ENCODE assay signal across 8 mouse cellular contexts in genomic region chr3:67429999-67430380, GRCm38 (mm10). TPM values are rescaled to one million over a fixed set of nuclear protein-coding genes. Genes with fewer than 3 reads are reported as not detected.
DNase-seq lines count a peak whose midpoint lies in the region; ATAC-seq and TF ChIP-seq lines count a peak whose summit lies in the region.

Gene Gfm1 (plus strand): TSS chr3:67430096.

- H3K27me3 ChIP-seq in embryonic facial prominence, embryonic 15.5 days = no peaks in the 10 kb centered on the region
- no peaks in the 10 kb centered on the region for H3K27me3 ChIP-seq in limb, embryonic 14.5 days (ENCODE audit: control insufficient read depth, insufficient read depth, low read length)
- H3K27me3 ChIP-seq in midbrain, postnatal 0 days (ENCODE audit: insufficient read depth, low read length) = no peaks in the 10 kb centered on the region

- ATAC-seq in embryonic facial prominence, embryonic 15.5 days (ENCODE audit: insufficient number of reproducible peaks, low FRiP score, low TSS enrichment, low read depth) = peak; percentile 90
- ATAC-seq in limb, embryonic 14.5 days (ENCODE audit: low FRiP score, low read depth) = peak; percentile 92
- ATAC-seq in midbrain, postnatal 0 days (ENCODE audit: low FRiP score) = peak; percentile 96

- TF ChIP-seq POLR2A in bone marrow, adult 2 months (IDR thresholded peaks at IDR 0.05; ENCODE audit: borderline replicate concordance, control insufficient read depth, low read depth, low read length) = peak; percentile 53; the same call in 1 of the 2 replicates
- TF ChIP-seq POLR2A in limb, embryonic 14.5 days (IDR thresholded peaks at IDR 0.05; ENCODE audit: borderline replicate concordance, extremely low read depth, insufficient read depth, insufficient read length) = no peak

- peak; percentile 90 for DNase-seq in 416B (ENCODE audit: low read depth)
- peak; percentile 89 for DNase-seq in heart, adult 8-10 months (ENCODE audit: low spot score)
- DNase-seq in kidney, adult 9 months = peak; percentile 88
- peak; percentile 65 for DNase-seq in limb, embryonic 14.5 days (ENCODE audit: low spot score)
- peak; percentile 93 for DNase-seq in midbrain, postnatal 0 days (ENCODE audit: low spot score)
- peak; percentile 67 to 80 for DNase-seq in spleen, postnatal 14 days (ENCODE audit: low spot score in 2 of 2)

- peak within 1 kb of the TSS; percentile 71 for H3K4me2 ChIP-seq in embryonic facial prominence, embryonic 15.5 days (replicated peaks)
- H3K4me2 ChIP-seq in limb, embryonic 14.5 days (replicated peaks; ENCODE audit: low read depth, low read length, severe bottlenecking) = peak within 1 kb of the TSS; percentile 64
- H3K4me2 ChIP-seq in midbrain, postnatal 0 days (ENCODE audit: low read depth, low read length, poor library complexity, severe bottlenecking) = peak within 1 kb of the TSS; percentile 92

- peaks cover 32% of the 10 kb centered on the region for H3K36me3 ChIP-seq in embryonic facial prominence, embryonic 15.5 days
- H3K36me3 ChIP-seq in limb, embryonic 14.5 days (ENCODE audit: control insufficient read depth, insufficient read depth, low read length) = peaks cover 27% of the 10 kb centered on the region
- peaks cover 22% of the 10 kb centered on the region for H3K36me3 ChIP-seq in midbrain, postnatal 0 days (ENCODE audit: insufficient read depth, low read length)

- H3K4me3 ChIP-seq in bone marrow, adult 2 months (replicated peaks; ENCODE audit: control insufficient read depth, low read depth, low read length) = peak within 1 kb of the TSS; percentile 78
- peak within 1 kb of the TSS; percentile 83 for H3K4me3 ChIP-seq in embryonic facial prominence, embryonic 15.5 days (replicated peaks)
- H3K4me3 ChIP-seq in limb, embryonic 14.5 days (replicated peaks; ENCODE audit: low read length) = peak within 1 kb of the TSS; percentile 63
- H3K4me3 ChIP-seq in midbrain, postnatal 0 days (ENCODE audit: low read depth, low read length) = peak within 1 kb of the TSS; percentile 99

- no peak within 1 kb of the TSS; the same call in 1 of the 2 replicates for H3K27ac ChIP-seq in bone marrow, adult 2 months (ENCODE audit: control insufficient read depth, insufficient read depth, low read depth, low read length, poor library complexity)
- H3K27ac ChIP-seq in embryonic facial prominence, embryonic 15.5 days (replicated peaks) = no peak within 1 kb of the TSS
- H3K27ac ChIP-seq in limb, embryonic 14.5 days (replicated peaks; ENCODE audit: low read depth, low read length) = no peak within 1 kb of the TSS
- H3K27ac ChIP-seq in midbrain, postnatal 0 days (ENCODE audit: low read depth, low read length) = peak within 1 kb of the TSS; percentile 65

- peak; percentile 98 for TF ChIP-seq CTCF in bone marrow, adult 2 months (IDR thresholded peaks at IDR 0.05; ENCODE audit: control insufficient read depth, insufficient read depth, low read length)
- peak; percentile 94 for TF ChIP-seq CTCF in midbrain, postnatal 0 days (IDR thresholded peaks at IDR 0.05)

- peaks cover 2% of the 10 kb centered on the region for H3K4me1 ChIP-seq in bone marrow, adult 2 months (ENCODE audit: control insufficient read depth, insufficient read depth, low read length)
- peaks cover 9% of the 10 kb centered on the region for H3K4me1 ChIP-seq in embryonic facial prominence, embryonic 15.5 days
- peaks cover 4% of the 10 kb centered on the region; the same call in 1 of the 2 replicates for H3K4me1 ChIP-seq in limb, embryonic 14.5 days (ENCODE audit: control insufficient read depth, insufficient read depth, low read length)
- H3K4me1 ChIP-seq in midbrain, postnatal 0 days (ENCODE audit: insufficient read depth, low read length) = no peaks in the 10 kb centered on the region

- 0 out of 2 replicates have a peak, but pooled peaks cover 8% of the 10 kb centered on the region for H3K9me3 ChIP-seq in embryonic facial prominence, embryonic 15.5 days (replicated peaks)
- H3K9me3 ChIP-seq in limb, embryonic 14.5 days (ENCODE audit: control insufficient read depth, low read length) = peaks cover 6% of the 10 kb centered on the region; the same call in 1 of the 2 replicates
- H3K9me3 ChIP-seq in midbrain, postnatal 0 days (ENCODE audit: low read length) = no peaks in the 10 kb centered on the region

- peak within 1 kb of the TSS; percentile 81 for H3K9ac ChIP-seq in embryonic facial prominence, embryonic 15.5 days
- peak within 1 kb of the TSS; percentile 68 for H3K9ac ChIP-seq in limb, embryonic 14.5 days (ENCODE audit: low read depth, low read length, severe bottlenecking)
- H3K9ac ChIP-seq in midbrain, postnatal 0 days (replicated peaks; ENCODE audit: low read length, poor library complexity, severe bottlenecking) = peak within 1 kb of the TSS; percentile 93

- under 1% methylated on average over 24 of the region's 24 CpGs for WGBS in bone marrow, adult 2 months
- under 1% methylated on average over 24 of the region's 24 CpGs for WGBS in embryonic facial prominence, embryonic 15.5 days
- WGBS in limb, embryonic 14.5 days = under 1% methylated on average over 24 of the region's 24 CpGs
- 0% methylated on average over 24 of the region's 24 CpGs for WGBS in midbrain, postnatal 0 days

RNA-seq across cellular contexts. Expression of gene Gfm1, which starts in this region (rescaled TPM):
- polyA plus RNA-seq in bone marrow, adult 2 months (2011; ENCODE audit: insufficient read depth, insufficient read length, low replicate concordance, missing spikeins) = 8.0 and 13.0 TPM in 2 replicates
- polyA plus RNA-seq in embryonic facial prominence, embryonic 15.5 days (2015; fragmentation: Nextera tagmentation; extraction: Ambion mirVana) = 38.1 and 40.2 TPM in 2 replicates
- total RNA-seq in heart, adult 8-10 months (2022) = 100 to 1,000 TPM; 204 to 236 (median 226) TPM
- 26.2 and 30.4 TPM in 2 replicates for polyA plus RNA-seq in limb, embryonic 14.5 days (2012; rRNA removed)
- polyA plus RNA-seq in limb, embryonic 14.5 days (2014; fragmentation: Nextera tagmentation; extraction: Ambion mirVana) = 40.9 and 45.1 TPM in 2 replicates
- total RNA-seq in midbrain, postnatal 0 days (2014; rRNA removed) = 25.4 and 29.1 TPM in 2 replicates
- polyA plus RNA-seq in midbrain, postnatal 0 days (2015; fragmentation: Nextera tagmentation; extraction: Ambion mirVana) = 21.3 and 22.1 TPM in 2 replicates
